Mouse (Mus musculus): ENCODE measurements around the gene Vmn1r86. TPM values are rescaled to one million over a fixed set of nuclear protein-coding genes. Genes with fewer than 3 reads are reported as not detected.
A peak's percentile ranks its signal among the peaks of the same experiment; 100 is the strongest.
"Not testable (repeated sequence)": the region's sequence is repeated elsewhere in the genome, so short reads cannot be mapped to it uniquely, and the experiment has no call there.

The Vmn1r86 gene
- not detected in 2 replicates for polyA plus RNA-seq (2016; fragmentation: Nextera tagmentation; extraction: Ambion mirVana)

DNA sequence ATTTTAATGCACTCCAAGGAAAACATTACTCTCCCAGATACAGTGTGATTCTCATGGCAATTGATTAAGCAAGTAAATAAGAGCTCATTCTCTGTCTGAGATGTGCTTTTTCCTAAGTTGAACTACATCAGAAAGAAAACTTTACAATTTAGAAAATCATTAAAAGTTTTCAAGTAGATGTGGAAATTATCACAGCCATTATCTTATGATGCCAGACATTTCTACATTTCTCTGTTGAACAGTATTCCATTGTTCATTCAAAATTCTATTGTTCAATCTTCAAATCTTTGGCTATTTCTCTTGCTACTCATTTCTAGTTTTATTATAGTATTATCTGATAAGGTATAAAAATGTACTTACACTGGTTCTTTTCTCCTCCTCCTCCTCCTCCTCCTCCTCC lies at the start of gene Vmn1r86:
Gene Vmn1r86, minus strand, starts transcription at position 101 of the 400 bp plus-strand sequence.
- no peak within 1 kb of the TSS for H3K4me3 ChIP-seq
- no peaks in the 10 kb centered on the region for H3K27me3 ChIP-seq (replicated peaks)
- H3K4me1 ChIP-seq, result no peaks in the 10 kb centered on the region
- H3K27ac ChIP-seq, result no peak within 1 kb of the TSS
- H3K4me2 ChIP-seq (replicated peaks), result no peak within 1 kb of the TSS
- ATAC-seq (ENCODE audit: low FRiP score, low read depth), result no peak
- H3K9me3 ChIP-seq, result no peaks in the 10 kb centered on the region
- H3K9ac ChIP-seq, result no peak within 1 kb of the TSS
- no peaks in the 10 kb centered on the region for H3K36me3 ChIP-seq

DNA sequence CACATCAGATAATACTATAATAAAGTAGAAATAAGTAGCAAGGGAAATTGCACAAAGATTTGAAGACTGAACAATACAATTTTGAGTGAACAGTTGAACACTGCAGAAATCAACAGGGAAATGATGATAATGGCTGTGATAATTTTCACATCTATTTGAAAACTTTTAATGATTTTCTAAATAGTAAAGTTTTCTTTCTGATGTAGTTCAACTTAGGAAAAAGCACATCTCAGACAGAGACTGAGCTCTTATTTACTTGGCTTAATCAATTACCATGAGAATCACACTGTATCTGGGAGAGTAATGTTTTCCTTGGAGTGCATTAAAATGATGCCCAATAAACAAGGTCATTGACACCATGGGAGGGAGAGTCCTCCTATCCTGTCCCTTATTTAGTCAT lies 39.6 kb upstream of the Vmn1r86 start, which contains the start of gene Vmn1r88:
Gene Vmn1r88, plus strand, starts transcription at position 301 of the 400 bp plus-strand sequence.
- Histone ChIP-seq H3K4me1 (no peaks in the 10 kb centered on the region), H3K9ac (no peak within 1 kb of the TSS), H3K27me3 (replicated peaks) (no peaks in the 10 kb centered on the region), H3K4me2 (replicated peaks) (no peak within 1 kb of the TSS), H3K4me3 (no peak within 1 kb of the TSS), H3K9me3 (no peaks in the 10 kb centered on the region; the same call in 1 of the 2 replicates), H3K36me3 (no peaks in the 10 kb centered on the region), H3K27ac (no peak within 1 kb of the TSS)
- no peak for ATAC-seq (ENCODE audit: low FRiP score, low read depth)

DNA sequence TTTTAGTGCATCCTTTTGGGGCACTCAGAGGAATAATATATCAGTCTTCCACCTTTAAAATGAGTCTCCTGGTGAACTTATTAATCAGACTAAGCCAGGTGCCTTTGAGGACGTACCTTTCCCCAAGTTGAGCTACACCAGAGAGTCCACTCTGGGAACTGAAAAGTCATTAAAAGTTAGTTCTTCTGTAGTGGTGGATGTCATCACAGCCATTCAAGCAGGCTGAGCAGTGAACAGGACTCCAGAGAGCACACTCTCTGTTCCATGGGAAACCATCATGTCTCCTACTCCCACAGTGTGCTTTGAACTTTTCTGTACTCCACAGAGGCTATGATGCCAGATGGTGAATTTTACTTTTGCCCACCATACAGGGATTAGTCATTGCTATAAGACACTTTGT lies 20.3 kb upstream of the Vmn1r86 start, which contains the start of gene Vmn1r87:
Gene Vmn1r87, minus strand, starts transcription at position 101 of the 400 bp plus-strand sequence.
- no peaks in the 10 kb centered on the region for H3K27me3 ChIP-seq (replicated peaks)
- no peaks in the 10 kb centered on the region for H3K9me3 ChIP-seq
- ATAC-seq (ENCODE audit: low FRiP score, low read depth), result no peak
- H3K4me2 ChIP-seq (replicated peaks), result no peak within 1 kb of the TSS
- no peaks in the 10 kb centered on the region for H3K36me3 ChIP-seq
- H3K27ac ChIP-seq, result no peak within 1 kb of the TSS
- H3K9ac ChIP-seq, result no peak within 1 kb of the TSS
- 84% methylated on average over 1 of the region's 1 CpGs for WGBS
- H3K4me3 ChIP-seq, result no peak within 1 kb of the TSS
- no peaks in the 10 kb centered on the region for H3K4me1 ChIP-seq

DNA sequence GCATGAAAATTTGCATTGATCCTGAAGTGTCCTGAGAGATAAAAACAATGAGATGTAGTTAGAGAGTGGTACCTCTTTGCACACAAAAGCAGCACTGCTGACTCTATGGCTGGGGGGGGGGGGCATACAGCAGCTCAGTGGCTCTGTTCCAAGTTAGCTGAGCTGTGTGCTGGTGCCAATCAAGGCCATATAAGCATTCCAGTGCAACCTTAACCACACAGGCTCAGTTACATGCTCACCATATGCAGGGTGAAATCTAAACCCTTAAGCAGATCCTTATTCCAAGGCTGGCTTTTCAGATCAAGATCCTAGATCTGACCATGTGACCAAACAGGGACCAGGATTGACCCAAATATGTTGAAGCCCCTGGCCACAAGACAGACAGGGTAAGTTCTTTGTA lies 17.6 kb upstream of the Vmn1r86 start:
- no peaks in the 10 kb centered on the region for H3K4me1 ChIP-seq
- no peak overlapping the region for H3K4me3 ChIP-seq
- no peak for ATAC-seq (ENCODE audit: low FRiP score, low read depth)
- H3K4me2 ChIP-seq (replicated peaks), result no peak overlapping the region
- H3K27ac ChIP-seq, result no peak overlapping the region
- H3K27me3 ChIP-seq (replicated peaks), result no peaks in the 10 kb centered on the region
- H3K9me3 ChIP-seq, result no peaks in the 10 kb centered on the region
- H3K36me3 ChIP-seq, result no peaks in the 10 kb centered on the region
- no peak overlapping the region for H3K9ac ChIP-seq

DNA sequence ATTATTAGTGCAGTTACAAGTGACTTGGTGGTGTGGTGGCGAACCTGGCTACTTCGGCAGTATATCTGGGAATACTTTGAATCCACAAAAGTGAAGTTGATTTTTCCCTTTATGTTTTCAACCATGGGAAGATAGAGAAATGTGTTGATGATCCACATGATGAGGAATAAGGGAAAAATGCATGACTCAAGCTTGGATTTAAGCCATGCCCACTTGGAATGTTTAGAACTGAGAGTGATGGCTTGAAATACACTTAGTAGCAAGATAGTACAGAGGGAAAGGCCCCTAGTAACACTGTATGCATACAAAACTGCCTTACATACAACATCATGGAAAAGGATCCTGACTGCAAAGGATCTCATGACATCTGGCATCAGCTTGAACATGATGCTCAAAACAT lies 12.1 kb upstream of the Vmn1r86 start:
- Histone ChIP-seq H3K9me3 (no peaks in the 10 kb centered on the region), H3K36me3 (no peaks in the 10 kb centered on the region), H3K27ac (no peak overlapping the region), H3K4me3 (no peak overlapping the region), H3K27me3 (replicated peaks) (no peaks in the 10 kb centered on the region), H3K4me1 (no peaks in the 10 kb centered on the region), H3K4me2 (replicated peaks) (no peak overlapping the region), H3K9ac (no peak overlapping the region)
- WGBS, result 86% methylated on average over 2 of the region's 2 CpGs
- ATAC-seq (ENCODE audit: low FRiP score, low read depth), result no peak

DNA sequence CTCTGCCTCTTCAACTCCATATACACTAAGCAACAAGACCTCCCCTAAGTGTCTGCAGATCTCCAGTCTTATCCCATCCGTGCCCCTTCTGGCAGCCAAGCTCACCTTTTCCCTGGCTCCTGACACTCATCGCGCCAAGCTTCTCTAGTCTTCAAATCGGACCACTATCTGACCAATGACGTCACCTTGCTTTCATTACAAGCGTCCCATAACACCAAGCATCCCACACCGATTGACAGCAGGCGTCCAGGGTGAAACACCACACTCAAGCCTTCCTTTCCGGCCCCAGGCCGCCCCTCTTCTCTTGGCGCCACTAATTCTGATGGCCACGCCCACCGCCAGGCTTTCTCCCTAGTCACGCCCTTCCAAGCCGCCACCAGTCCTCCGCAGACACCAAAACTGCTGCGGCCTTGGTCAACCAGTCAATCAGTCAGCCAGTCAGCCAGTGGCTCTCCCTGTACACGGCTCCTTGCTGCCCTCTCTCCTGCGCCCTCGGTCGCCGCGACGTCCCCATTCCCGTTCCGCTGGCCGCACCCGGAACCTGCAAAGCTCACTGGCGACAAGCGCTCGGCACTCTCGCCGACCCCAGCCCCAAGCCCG lies 3.9 kb upstream of the Vmn1r86 start:
- H3K27ac ChIP-seq; H3K4me1 ChIP-seq; H3K9me3 ChIP-seq; H3K4me3 ChIP-seq; H3K27me3 ChIP-seq (replicated peaks); H3K9ac ChIP-seq; H3K36me3 ChIP-seq: not testable (repeated sequence)
- peak; percentile 94 for ATAC-seq (ENCODE audit: low FRiP score, low read depth)
- WGBS, result under 1% methylated on average over 25 of the region's 34 CpGs
- H3K4me2 ChIP-seq (replicated peaks), result peak overlapping the region; percentile 51

DNA sequence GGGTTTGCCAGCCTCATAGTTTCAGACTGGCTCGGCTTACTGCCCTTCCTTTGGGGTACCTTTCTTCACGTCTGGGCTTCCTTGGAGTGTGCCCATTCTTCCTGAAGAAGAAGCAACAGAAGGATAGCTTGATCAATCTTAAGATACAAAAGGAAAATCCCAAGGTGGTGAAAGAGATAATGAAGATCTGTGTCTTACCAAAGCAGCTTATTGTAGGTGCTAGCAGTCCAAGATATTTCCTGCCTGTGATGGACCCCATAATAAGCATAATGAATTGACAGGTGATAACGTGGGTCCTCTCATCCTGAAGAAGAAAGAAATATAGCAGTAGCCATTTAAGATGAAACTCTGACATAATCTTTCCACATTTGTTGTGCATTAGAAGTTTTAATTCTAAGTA lies 24.6 kb downstream of the Vmn1r86 start, which contains the start of gene Vmn1r85:
Gene Vmn1r85, minus strand, starts transcription at position 101 of the 400 bp plus-strand sequence.
- H3K4me3 ChIP-seq, result no peak within 1 kb of the TSS
- no peaks in the 10 kb centered on the region for H3K27me3 ChIP-seq (replicated peaks)
- H3K4me2 ChIP-seq (replicated peaks), result no peak within 1 kb of the TSS
- 64% methylated on average over 3 of the region's 3 CpGs for WGBS
- H3K9ac ChIP-seq, result no peak within 1 kb of the TSS
- no peaks in the 10 kb centered on the region for H3K9me3 ChIP-seq
- H3K36me3 ChIP-seq, result no peaks in the 10 kb centered on the region
- H3K27ac ChIP-seq, result no peak within 1 kb of the TSS
- ATAC-seq (ENCODE audit: low FRiP score, low read depth), result no peak
- no peaks in the 10 kb centered on the region for H3K4me1 ChIP-seq

DNA sequence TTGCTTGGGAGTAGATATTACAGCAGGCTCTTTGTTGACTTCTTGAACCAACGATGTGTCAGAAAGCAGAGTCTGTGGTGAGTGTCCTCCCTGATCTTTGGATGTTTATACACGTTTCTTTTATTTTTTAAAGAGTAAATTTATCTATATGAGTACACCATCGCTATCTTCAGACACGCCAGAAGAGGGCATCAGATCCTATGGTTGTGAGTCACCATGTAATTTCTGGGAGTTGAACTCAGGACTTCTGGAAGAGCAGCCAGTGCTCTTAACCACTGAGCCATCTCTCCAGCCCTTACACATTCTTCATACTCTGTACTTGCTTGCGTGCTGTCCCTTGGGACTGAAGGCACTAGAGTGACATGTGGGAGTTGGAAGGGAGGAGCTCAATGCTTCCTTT lies 47.4 kb downstream of the Vmn1r86 start:
- WGBS, result 61% methylated on average over 5 of the region's 5 CpGs
- no peak overlapping the region for H3K4me3 ChIP-seq
- H3K36me3 ChIP-seq, result no peaks in the 10 kb centered on the region
- no peaks in the 10 kb centered on the region for H3K4me1 ChIP-seq
- H3K4me2 ChIP-seq (replicated peaks), result no peak overlapping the region
- no peaks in the 10 kb centered on the region for H3K9me3 ChIP-seq
- H3K27ac ChIP-seq, result no peak overlapping the region
- H3K9ac ChIP-seq, result no peak overlapping the region
- no peaks in the 10 kb centered on the region for H3K27me3 ChIP-seq (replicated peaks)
- no peak for ATAC-seq (ENCODE audit: low FRiP score, low read depth)

DNA sequence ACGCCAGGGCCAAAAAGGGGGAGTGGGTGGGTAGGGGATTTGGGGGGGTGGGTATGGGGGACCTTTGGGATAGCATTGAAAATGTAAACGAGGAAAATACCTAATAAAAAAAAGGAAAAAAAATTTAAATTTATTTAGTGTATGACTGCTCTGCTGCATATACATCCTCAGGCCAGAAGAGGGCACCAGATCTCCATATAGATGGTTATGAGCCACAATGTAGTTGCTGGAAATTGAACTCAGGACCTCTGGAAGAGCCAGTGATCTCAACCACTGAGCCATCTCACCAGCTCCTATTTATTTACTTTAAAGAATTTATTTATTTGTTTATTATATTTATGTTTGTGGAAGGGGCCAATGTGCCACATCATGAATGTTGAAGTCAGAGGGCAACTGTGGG lies 56.3 kb downstream of the Vmn1r86 start:
- ATAC-seq (ENCODE audit: low FRiP score, low read depth); H3K9me3 ChIP-seq; H3K27me3 ChIP-seq (replicated peaks); H3K4me3 ChIP-seq; H3K4me2 ChIP-seq (replicated peaks); H3K4me1 ChIP-seq; H3K36me3 ChIP-seq; H3K27ac ChIP-seq; H3K9ac ChIP-seq: not testable (repeated sequence)
- WGBS, result 58% methylated on average over 2 of the region's 2 CpGs

DNA sequence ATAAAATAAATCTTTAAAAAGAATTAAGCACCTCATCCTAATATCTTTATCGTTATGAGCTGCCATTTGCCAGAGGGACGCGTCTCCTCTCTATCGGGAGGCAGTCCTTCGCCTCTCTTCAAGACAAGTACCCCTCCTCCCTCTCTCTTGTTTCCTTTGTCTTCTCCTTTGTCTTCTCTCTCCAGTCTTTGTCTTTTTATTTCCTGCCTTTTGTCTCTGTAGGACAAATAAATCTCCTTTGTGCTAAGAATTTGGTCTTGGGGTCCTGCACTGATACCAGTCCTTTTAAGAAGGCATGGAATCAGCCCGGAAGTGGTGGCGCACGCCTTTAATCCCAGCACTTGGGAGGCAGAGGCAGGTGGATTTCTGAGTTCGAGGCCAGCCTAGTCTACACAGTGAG lies 60.2 kb downstream of the Vmn1r86 start:
- no peak overlapping the region for H3K4me3 ChIP-seq
- no peaks in the 10 kb centered on the region for H3K9me3 ChIP-seq
- no peaks in the 10 kb centered on the region for H3K4me1 ChIP-seq
- H3K9ac ChIP-seq, result no peak overlapping the region
- ATAC-seq (ENCODE audit: low FRiP score, low read depth), result no peak
- 81% methylated on average over 9 of the region's 9 CpGs for WGBS
- no peak overlapping the region for H3K4me2 ChIP-seq (replicated peaks)
- no peaks in the 10 kb centered on the region for H3K36me3 ChIP-seq
- no peak overlapping the region for H3K27ac ChIP-seq
- no peaks in the 10 kb centered on the region for H3K27me3 ChIP-seq (replicated peaks)

DNA sequence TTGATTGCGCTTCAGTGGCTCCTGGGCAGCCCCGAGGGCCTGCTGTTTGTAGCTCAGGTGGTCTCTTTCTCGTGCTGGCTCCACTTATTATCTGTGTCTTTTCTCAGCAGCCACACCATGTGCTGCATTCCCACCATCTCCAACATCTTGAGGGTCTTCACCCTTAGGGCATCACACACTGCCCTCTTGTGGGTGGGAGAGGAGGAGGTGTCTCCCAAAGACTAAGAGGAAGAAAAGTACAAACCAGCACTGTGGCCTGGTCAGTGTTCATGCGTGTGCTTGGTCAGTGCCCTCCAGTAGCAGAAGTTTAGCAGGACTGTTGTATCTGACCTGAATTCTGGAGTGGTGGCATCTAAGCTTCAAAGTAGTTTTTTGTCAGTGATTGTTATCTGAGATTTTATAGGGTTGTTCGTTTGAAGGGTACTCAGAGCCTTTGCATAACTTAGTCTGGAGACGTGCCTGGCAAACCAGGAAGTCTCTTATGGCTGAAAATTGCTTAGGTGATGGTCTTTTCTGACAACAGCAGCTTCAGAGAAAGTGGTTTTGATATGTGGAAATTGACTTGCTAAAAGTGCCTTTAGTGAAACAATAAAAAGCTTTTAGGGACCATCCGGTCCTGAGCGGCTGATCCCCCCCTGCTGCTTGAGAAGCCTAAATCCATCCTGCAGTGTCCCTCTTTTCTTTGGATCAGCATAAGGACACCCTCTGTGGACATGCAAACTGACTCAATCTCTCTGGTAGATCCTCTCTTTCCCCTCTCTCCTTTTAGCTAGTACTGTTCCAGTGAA lies 62.6 kb downstream of the Vmn1r86 start:
- H3K4me1 ChIP-seq, result peaks cover 6% of the 10 kb centered on the region; the same call in 1 of the 2 replicates
- H3K9ac ChIP-seq, result no peak overlapping the region
- WGBS, result 62% methylated on average over 8 of the region's 8 CpGs
- H3K4me2 ChIP-seq (replicated peaks), result no peak overlapping the region
- H3K9me3 ChIP-seq, result no peaks in the 10 kb centered on the region
- H3K36me3 ChIP-seq, result no peaks in the 10 kb centered on the region
- no peak overlapping the region for H3K4me3 ChIP-seq
- H3K27me3 ChIP-seq (replicated peaks), result no peaks in the 10 kb centered on the region
- H3K27ac ChIP-seq, result no peak overlapping the region
- no peak for ATAC-seq (ENCODE audit: low FRiP score, low read depth)

DNA sequence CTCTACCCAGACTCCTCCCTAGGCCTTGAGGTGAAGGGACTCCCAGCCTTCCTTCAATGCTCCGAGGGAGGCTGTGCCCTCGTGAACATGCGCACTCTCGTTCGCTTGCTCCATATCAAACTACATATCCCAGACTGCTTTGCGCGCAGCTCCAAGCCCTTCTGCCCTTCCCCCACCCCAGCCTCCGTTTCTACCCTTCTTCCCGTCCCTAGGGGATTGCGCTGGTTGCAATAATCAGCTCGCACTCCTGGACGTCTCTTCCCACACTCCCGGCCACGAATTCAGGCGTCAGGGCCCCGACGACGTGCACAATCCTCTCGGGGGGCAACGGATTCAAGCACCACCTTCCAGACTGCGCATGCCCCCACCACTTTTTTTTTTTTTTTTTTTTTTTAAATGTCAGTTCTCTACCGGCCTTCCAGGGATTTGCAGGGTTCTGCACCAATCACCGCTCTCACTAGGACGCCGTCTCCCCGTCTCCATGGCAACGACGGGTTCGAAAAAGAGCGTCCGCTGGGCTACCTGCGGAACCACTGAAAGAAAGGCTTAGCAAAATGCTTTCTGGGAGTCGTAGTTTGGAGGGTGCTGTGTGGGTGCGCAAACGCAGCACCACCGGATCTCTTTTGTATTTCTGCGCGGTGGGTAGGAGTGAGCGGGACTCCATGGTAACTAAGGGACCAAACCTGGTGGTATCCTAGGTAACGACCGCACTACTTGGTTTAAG lies 65.3 kb downstream of the Vmn1r86 start, which contains the start of gene Mzf1:
Gene Mzf1, minus strand, starts transcription at position 478 of the 724 bp plus-strand sequence.
- H3K36me3 ChIP-seq, result no peaks in the 10 kb centered on the region
- no peaks in the 10 kb centered on the region for H3K9me3 ChIP-seq
- H3K27ac ChIP-seq, result peak within 1 kb of the TSS; percentile 79
- H3K4me3 ChIP-seq, result peak within 1 kb of the TSS; percentile 55
- peak within 1 kb of the TSS; percentile 62 for H3K9ac ChIP-seq
- peak within 1 kb of the TSS; percentile 55 for H3K4me2 ChIP-seq (replicated peaks)
- no peaks in the 10 kb centered on the region for H3K27me3 ChIP-seq (replicated peaks)
- peaks cover 6% of the 10 kb centered on the region; the same call in 1 of the 2 replicates for H3K4me1 ChIP-seq
- under 1% methylated on average over 41 of the region's 41 CpGs for WGBS
- ATAC-seq (ENCODE audit: low FRiP score, low read depth), result peak; percentile 94
